Mouse (Mus musculus) thymus, adult 2 months (tissue): Measurements from ENCODE around the gene Gm20388.

ENCODE experiments used
- CTCF ChIP-seq: fragments of 200-500 bp; IDR thresholded peaks from 2 replicates; pipeline ENCODE4 v1.5.1; 2012; ENCODE audit warnings: mild to moderate bottlenecking, control low read depth, low read length, moderate library complexity, borderline replicate concordance; ENCODE audit not compliant: control insufficient read depth, poor library complexity, insufficient read depth; ENCODE audit errors: extremely low read depth
- POLR2A ChIP-seq: fragments of 200-500 bp; IDR thresholded peaks from 2 replicates; pipeline ENCODE4 v1.6.1; 2012; ENCODE audit warnings: mild to moderate bottlenecking, low read length, control low read depth, moderate library complexity; ENCODE audit not compliant: control insufficient read depth, poor library complexity, insufficient read depth; ENCODE audit errors: extremely low read depth

DNA sequence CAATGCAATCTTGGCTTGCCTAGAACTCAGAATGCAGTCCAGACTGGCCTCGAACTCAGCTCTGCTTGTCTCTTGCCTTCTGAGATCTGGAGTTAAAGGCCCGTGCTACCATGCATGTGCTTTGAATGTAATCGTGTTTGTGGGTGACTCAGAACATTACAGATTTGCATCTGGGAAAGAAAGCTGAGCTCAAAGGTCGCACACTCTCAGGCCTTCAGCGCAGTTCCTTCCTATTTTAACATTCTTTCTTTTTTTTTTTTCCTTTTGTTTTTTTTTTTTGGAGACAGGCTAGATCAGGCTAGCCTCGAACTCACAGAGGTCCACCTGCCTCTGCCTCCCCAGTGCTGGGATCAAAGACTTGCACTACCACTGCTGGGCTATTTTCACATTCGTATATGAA is 3893.9 kb downstream of the Gm20388 start:
- TF ChIP-seq CTCF (no peak), POLR2A (no peak)
